Mouse (Mus musculus): ENCODE measurements around the gene Dcpp3. TPM values are rescaled to one million over a fixed set of nuclear protein-coding genes. Genes with fewer than 3 reads are reported as not detected.
"Not testable (repeated sequence)": the region's sequence is repeated elsewhere in the genome, so short reads cannot be mapped to it uniquely, and the experiment has no call there.

Dcpp3 gene
- polyA plus RNA-seq, 1 experiment from 2014 or later = 0.36 TPM

- Histone ChIP-seq H3K9ac (ENCODE audit: low read length) (peak overlapping the region; percentile 82), H3K4me3 (ENCODE audit: control insufficient read depth in 1 of 2, insufficient read depth in 1 of 2, low read depth in 1 of 2, low read length in 2 of 2) (peak overlapping the region; percentile 46 to 57), H3K4me1 (ENCODE audit: control insufficient read depth in 2 of 2, insufficient read depth in 2 of 2, low read length in 2 of 2) (peaks cover 3 to 8% of the 10 kb centered on the region in 2 experiments; a peak in 2 of 4 replicates), H3K27ac (replicated peaks in 1 of 2; ENCODE audit: control insufficient read depth in 1 of 2, insufficient read depth in 1 of 2, low read depth in 2 of 2, low read length in 2 of 2) (peak overlapping the region; percentile 95 to 97), H3K36me3 (ENCODE audit: control insufficient read depth, insufficient read depth, low read length) (no peaks in the 10 kb centered on the region), H3K9me3 (ENCODE audit: control insufficient read depth, low read length) (no peaks in the 10 kb centered on the region), H3K27me3 (ENCODE audit: control insufficient read depth, insufficient read depth, low read length) (no peaks in the 10 kb centered on the region), H3K4me2 (ENCODE audit: low read length) (peak overlapping the region; percentile 88)
- under 1% methylated on average over 27 of the region's 29 CpGs for WGBS
- ATAC-seq (ENCODE audit: insufficient number of reproducible peaks, insufficient read depth, low FRiP score, low read depth) = peak; percentile 99
Observed at GRCm38 (mm10) chr17:23924531-23925007, 7.3 kb downstream of the Dcpp3 start.

DNA sequence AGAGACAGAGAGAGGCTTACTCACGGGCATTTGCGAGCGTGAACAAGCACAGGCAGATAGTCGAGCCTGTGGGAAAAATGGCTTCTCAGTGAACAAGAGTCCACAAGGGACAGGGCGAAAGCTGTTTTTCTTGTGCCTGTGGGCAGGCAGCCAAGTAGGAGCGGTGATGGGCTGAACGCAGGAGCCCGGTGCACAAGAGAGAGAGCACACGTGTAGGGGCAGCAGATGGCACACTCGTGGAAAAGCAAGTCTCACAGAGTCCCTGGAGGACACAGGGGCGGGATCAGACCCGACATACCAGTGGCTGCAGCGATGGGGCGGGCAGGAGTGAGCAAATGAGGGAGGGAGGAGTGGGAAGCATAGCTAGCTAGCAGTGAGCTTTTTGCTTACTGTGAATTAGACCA lies 7.8 kb downstream of the Dcpp3 start:
- Histone ChIP-seq H3K36me3 (ENCODE audit: control insufficient read depth, insufficient read depth, low read length) (no peaks in the 10 kb centered on the region), H3K9me3 (ENCODE audit: control insufficient read depth, low read length) (no peaks in the 10 kb centered on the region), H3K27ac (replicated peaks in 1 of 2; ENCODE audit: control insufficient read depth in 1 of 2, insufficient read depth in 1 of 2, low read depth in 2 of 2, low read length in 2 of 2) (peak overlapping the region; percentile 95 to 97), H3K9ac (ENCODE audit: low read length) (peak overlapping the region; percentile 82), H3K4me3 (ENCODE audit: control insufficient read depth in 1 of 2, insufficient read depth in 1 of 2, low read depth in 1 of 2, low read length in 2 of 2) (peak overlapping the region; percentile 46 to 57), H3K4me2 (ENCODE audit: low read length) (peak overlapping the region; percentile 88), H3K4me1 (ENCODE audit: control insufficient read depth in 2 of 2, insufficient read depth in 2 of 2, low read length in 2 of 2) (peaks cover 3 to 8% of the 10 kb centered on the region in 2 experiments; a peak in 2 of 4 replicates), H3K27me3 (ENCODE audit: control insufficient read depth, insufficient read depth, low read length) (no peaks in the 10 kb centered on the region)
- under 1% methylated on average over 14 of the region's 14 CpGs for WGBS
- ATAC-seq (ENCODE audit: insufficient number of reproducible peaks, insufficient read depth, low FRiP score, low read depth) = peak; percentile 75

DNA sequence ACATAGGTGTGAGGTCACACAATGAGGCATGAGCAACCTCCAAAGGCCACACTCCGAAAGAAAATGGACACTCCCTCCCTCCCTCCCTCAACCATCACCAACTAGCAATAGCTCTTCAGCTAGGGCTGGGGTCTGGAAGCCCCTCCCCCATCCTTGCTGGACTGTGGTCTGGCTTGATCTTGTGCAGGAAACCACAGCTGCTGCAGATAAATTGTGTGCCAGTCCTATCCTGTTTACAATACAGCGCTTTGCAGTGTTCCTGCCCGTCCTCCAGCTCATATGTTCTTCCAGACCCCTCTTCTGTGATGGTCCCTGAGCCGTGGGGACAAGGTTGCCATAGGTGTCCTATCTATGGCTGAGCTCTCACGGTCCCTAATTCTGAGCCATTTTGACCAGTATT lies 13.9 kb downstream of the Dcpp3 start:
- no peak overlapping the region for H3K4me3 ChIP-seq (ENCODE audit: control insufficient read depth in 1 of 2, insufficient read depth in 1 of 2, low read depth in 1 of 2, low read length in 2 of 2)
- no peak overlapping the region for H3K4me2 ChIP-seq (ENCODE audit: low read length)
- no peaks in the 10 kb centered on the region for H3K4me1 ChIP-seq (ENCODE audit: control insufficient read depth in 2 of 2, insufficient read depth in 2 of 2, low read length in 2 of 2)
- WGBS = 69% methylated on average over 5 of the region's 5 CpGs
- no peak overlapping the region for H3K9ac ChIP-seq (ENCODE audit: low read length)
- H3K27me3 ChIP-seq (ENCODE audit: control insufficient read depth, insufficient read depth, low read length) = no peaks in the 10 kb centered on the region
- no peak for ATAC-seq (ENCODE audit: insufficient number of reproducible peaks, insufficient read depth, low FRiP score, low read depth)
- no peaks in the 10 kb centered on the region for H3K9me3 ChIP-seq (ENCODE audit: control insufficient read depth, low read length)
- H3K27ac ChIP-seq (replicated peaks in 1 of 2; ENCODE audit: control insufficient read depth in 1 of 2, insufficient read depth in 1 of 2, low read depth in 2 of 2, low read length in 2 of 2) = no peak overlapping the region
- H3K36me3 ChIP-seq (ENCODE audit: control insufficient read depth, insufficient read depth, low read length) = no peaks in the 10 kb centered on the region

DNA sequence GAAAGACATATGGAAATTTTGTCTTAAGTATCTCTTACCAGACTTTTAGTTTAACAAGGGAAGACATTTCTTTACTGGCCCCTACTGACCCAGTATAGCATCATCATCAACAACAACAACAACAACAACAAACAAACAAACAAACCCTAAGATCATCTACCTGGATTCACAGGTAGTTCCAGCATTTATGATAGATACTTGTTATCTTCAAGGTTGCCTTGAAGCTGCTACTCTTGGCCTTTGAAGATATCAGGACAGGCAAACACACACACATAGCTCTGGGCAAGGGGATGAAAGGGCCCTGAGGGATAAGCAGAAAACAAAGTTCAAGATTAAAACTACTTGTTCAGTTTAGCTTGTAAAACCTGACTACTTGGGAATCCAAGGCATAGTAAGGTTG lies 24.1 kb downstream of the Dcpp3 start, which contains the start of gene Sbp:
TSS of gene Sbp (plus strand) at position 301 of the 400 bp plus-strand sequence.
- no peak within 1 kb of the TSS for H3K9ac ChIP-seq (ENCODE audit: low read length)
- H3K4me3 ChIP-seq (ENCODE audit: control insufficient read depth in 1 of 2, insufficient read depth in 1 of 2, low read depth in 1 of 2, low read length in 2 of 2) = no peak within 1 kb of the TSS
- H3K4me1 ChIP-seq (ENCODE audit: control insufficient read depth in 2 of 2, insufficient read depth in 2 of 2, low read length in 2 of 2) = no peaks in the 10 kb centered on the region

DNA sequence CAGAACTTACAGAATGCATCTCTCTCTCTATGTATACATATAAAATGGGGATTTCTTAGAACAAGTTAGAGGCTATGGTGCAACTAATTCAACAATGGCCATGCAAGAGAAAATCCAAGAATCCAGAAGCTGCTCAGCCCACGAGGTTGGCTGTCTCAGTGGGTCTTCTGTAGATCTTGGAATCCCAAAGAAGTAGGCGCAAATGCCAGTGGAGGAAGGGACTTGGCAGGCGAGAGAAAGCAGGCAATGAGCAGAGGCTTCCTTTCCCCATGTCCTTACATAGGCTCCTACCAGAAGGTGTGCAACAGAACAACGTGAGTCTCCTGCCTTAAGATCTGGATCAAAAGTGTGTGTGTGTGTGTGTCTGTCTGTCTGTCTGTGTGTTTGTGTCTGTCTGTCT lies 30.2 kb downstream of the Dcpp3 start:
- not testable (repeated sequence) for H3K27me3 ChIP-seq (ENCODE audit: control insufficient read depth, insufficient read depth, low read length); H3K9ac ChIP-seq (ENCODE audit: low read length); H3K27ac ChIP-seq (replicated peaks in 1 of 2; ENCODE audit: control insufficient read depth in 1 of 2, insufficient read depth in 1 of 2, low read depth in 2 of 2, low read length in 2 of 2); H3K4me2 ChIP-seq (ENCODE audit: low read length); H3K4me3 ChIP-seq (ENCODE audit: control insufficient read depth in 1 of 2, insufficient read depth in 1 of 2, low read depth in 1 of 2, low read length in 2 of 2); H3K36me3 ChIP-seq (ENCODE audit: control insufficient read depth, insufficient read depth, low read length); H3K9me3 ChIP-seq (ENCODE audit: control insufficient read depth, low read length); ATAC-seq (ENCODE audit: insufficient number of reproducible peaks, insufficient read depth, low FRiP score, low read depth); H3K4me1 ChIP-seq (ENCODE audit: control insufficient read depth in 2 of 2, insufficient read depth in 2 of 2, low read length in 2 of 2)
- WGBS = 72% methylated on average over 4 of the region's 4 CpGs

More for the DNA sequence above, 24.1 kb downstream of the Dcpp3 start, which contains the start of gene Sbp:
- ATAC-seq (ENCODE audit: insufficient number of reproducible peaks, insufficient read depth, low FRiP score, low read depth) = no peak
- no peak within 1 kb of the TSS for H3K4me2 ChIP-seq (ENCODE audit: low read length)
- H3K36me3 ChIP-seq (ENCODE audit: control insufficient read depth, insufficient read depth, low read length) = no peaks in the 10 kb centered on the region
- no peaks in the 10 kb centered on the region for H3K9me3 ChIP-seq (ENCODE audit: control insufficient read depth, low read length)
- H3K27ac ChIP-seq (replicated peaks in 1 of 2; ENCODE audit: control insufficient read depth in 1 of 2, insufficient read depth in 1 of 2, low read depth in 2 of 2, low read length in 2 of 2) = no peak within 1 kb of the TSS
- H3K27me3 ChIP-seq (ENCODE audit: control insufficient read depth, insufficient read depth, low read length) = no peaks in the 10 kb centered on the region; the same call in 1 of the 2 replicates

GRCm38 (mm10) chr17:23949068-23949467 lies 31.8 kb downstream of the Dcpp3 start:
- Histone ChIP-seq H3K9ac (ENCODE audit: low read length) (no peak overlapping the region), H3K9me3 (ENCODE audit: control insufficient read depth, low read length) (no peaks in the 10 kb centered on the region), H3K4me2 (ENCODE audit: low read length) (no peak overlapping the region), H3K36me3 (ENCODE audit: control insufficient read depth, insufficient read depth, low read length) (no peaks in the 10 kb centered on the region), H3K27ac (replicated peaks in 1 of 2; ENCODE audit: control insufficient read depth in 1 of 2, insufficient read depth in 1 of 2, low read depth in 2 of 2, low read length in 2 of 2) (no peak overlapping the region), H3K4me1 (ENCODE audit: control insufficient read depth in 2 of 2, insufficient read depth in 2 of 2, low read length in 2 of 2) (no peaks in the 10 kb centered on the region), H3K27me3 (ENCODE audit: control insufficient read depth, insufficient read depth, low read length) (no peaks in the 10 kb centered on the region), H3K4me3 (ENCODE audit: control insufficient read depth in 1 of 2, insufficient read depth in 1 of 2, low read depth in 1 of 2, low read length in 2 of 2) (no peak overlapping the region)
- 77% methylated on average over 2 of the region's 2 CpGs for WGBS
- no peak for ATAC-seq (ENCODE audit: insufficient number of reproducible peaks, insufficient read depth, low FRiP score, low read depth)

- not testable (repeated sequence) for H3K9ac ChIP-seq (ENCODE audit: low read length); H3K4me2 ChIP-seq (ENCODE audit: low read length); H3K27ac ChIP-seq (replicated peaks in 1 of 2; ENCODE audit: control insufficient read depth in 1 of 2, insufficient read depth in 1 of 2, low read depth in 2 of 2, low read length in 2 of 2); H3K4me3 ChIP-seq (ENCODE audit: control insufficient read depth in 1 of 2, insufficient read depth in 1 of 2, low read depth in 1 of 2, low read length in 2 of 2); H3K9me3 ChIP-seq (ENCODE audit: control insufficient read depth, low read length); H3K4me1 ChIP-seq (ENCODE audit: control insufficient read depth in 2 of 2, insufficient read depth in 2 of 2, low read length in 2 of 2); H3K36me3 ChIP-seq (ENCODE audit: control insufficient read depth, insufficient read depth, low read length); ATAC-seq (ENCODE audit: insufficient number of reproducible peaks, insufficient read depth, low FRiP score, low read depth); H3K27me3 ChIP-seq (ENCODE audit: control insufficient read depth, insufficient read depth, low read length)
- WGBS = 73% methylated on average over 4 of the region's 4 CpGs
Observed at GRCm38 (mm10) chr17:23950828-23951227, 33.6 kb downstream of the Dcpp3 start.

- H3K27me3 ChIP-seq (ENCODE audit: control insufficient read depth, insufficient read depth, low read length) = no peaks in the 10 kb centered on the region; the same call in 1 of the 2 replicates
- H3K4me1 ChIP-seq (ENCODE audit: control insufficient read depth in 2 of 2, insufficient read depth in 2 of 2, low read length in 2 of 2) = no peaks in the 10 kb centered on the region
- no peak for ATAC-seq (ENCODE audit: insufficient number of reproducible peaks, insufficient read depth, low FRiP score, low read depth)
- H3K9me3 ChIP-seq (ENCODE audit: control insufficient read depth, low read length) = no peaks in the 10 kb centered on the region
- H3K36me3 ChIP-seq (ENCODE audit: control insufficient read depth, insufficient read depth, low read length) = no peaks in the 10 kb centered on the region
- H3K4me3 ChIP-seq (ENCODE audit: control insufficient read depth in 1 of 2, insufficient read depth in 1 of 2, low read depth in 1 of 2, low read length in 2 of 2) = no peak within 1 kb of the TSS
- WGBS = 76% methylated on average over 5 of the region's 5 CpGs
- no peak within 1 kb of the TSS for H3K9ac ChIP-seq (ENCODE audit: low read length)
- H3K4me2 ChIP-seq (ENCODE audit: low read length) = no peak within 1 kb of the TSS
- H3K27ac ChIP-seq (replicated peaks in 1 of 2; ENCODE audit: control insufficient read depth in 1 of 2, insufficient read depth in 1 of 2, low read depth in 2 of 2, low read length in 2 of 2) = no peak within 1 kb of the TSS
Observed at GRCm38 (mm10) chr17:23955174-23955573, 37.9 kb downstream of the Dcpp3 start, which contains the start of gene Sbpl. TSS of gene Sbpl (minus strand) at chr17:23955274.
